Mouse (Mus musculus) bone marrow, adult 2 months (tissue): ENCODE results near the gene Rorc.

Experiments used
- CTCF ChIP-seq: fragments of 200-500 bp; IDR thresholded peaks from 2 replicates; pipeline ENCODE4 v1.5.1; 2011; ENCODE audit warnings: low read length, control low read depth; ENCODE audit not compliant: control insufficient read depth, insufficient read depth
- POLR2A ChIP-seq: fragments of 200-500 bp; IDR thresholded peaks from 2 replicates; pipeline ENCODE4 v1.6.1; 2011; ENCODE audit warnings: low read depth, mild to moderate bottlenecking, control low read depth, low read length, borderline replicate concordance; ENCODE audit not compliant: control insufficient read depth

- TF ChIP-seq POLR2A (no peak), CTCF (no peak)
Observed at GRCm38 (mm10) chr3:94375861-94376260, 3.3 kb downstream of the Rorc start.
